Mouse (Mus musculus) embryonic fibroblast, embryonic 13.5 days (primary cell): ENCODE data around the gene Ascl5.

Experiments
- CTCF ChIP-seq: IDR thresholded peaks from 2 replicates; pipeline ENCODE4 v1.5.1; 2011; ENCODE audit warnings: mild to moderate bottlenecking, control low read depth, low read length, moderate library complexity, borderline replicate concordance; ENCODE audit not compliant: insufficient read depth
- POLR2A ChIP-seq: IDR thresholded peaks from 2 replicates; pipeline ENCODE4 v1.6.1; 2011; ENCODE audit warnings: low read depth, mild to moderate bottlenecking, control low read depth, low read length, moderate library complexity

DNA sequence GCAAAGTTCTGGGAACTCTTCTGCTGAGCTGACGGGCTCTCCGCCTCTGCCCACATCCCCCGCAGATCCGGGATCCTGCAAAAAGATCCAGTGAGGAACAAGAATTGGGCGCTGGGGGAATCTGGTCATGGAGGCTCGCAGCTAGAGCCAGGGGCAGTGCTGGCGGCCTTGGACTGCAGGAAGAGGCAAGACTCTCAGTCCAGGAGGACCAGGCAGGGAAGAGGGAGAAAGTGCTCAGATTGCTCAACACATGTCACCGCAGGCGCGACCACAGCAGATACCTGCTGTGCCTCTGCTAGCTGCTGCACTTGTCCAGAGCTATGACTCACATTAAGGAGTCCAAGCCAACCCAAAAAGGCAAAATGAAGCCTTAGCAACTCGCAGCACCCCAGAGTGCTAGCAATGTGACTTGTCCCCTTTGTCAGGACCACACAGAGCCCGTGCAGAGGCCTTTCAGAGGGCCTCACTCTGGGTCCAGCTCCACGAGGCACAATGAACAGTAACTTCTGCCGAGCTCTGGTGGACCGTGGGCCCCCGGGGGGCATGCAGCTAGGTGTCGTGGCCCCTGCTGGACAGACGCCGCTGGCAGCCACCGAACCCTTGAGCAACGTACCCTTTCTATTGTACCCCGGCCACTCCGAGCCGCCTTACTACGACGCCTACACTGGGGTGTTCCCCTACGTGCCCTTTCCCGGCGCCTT lies at the start of gene Ascl5:
- TF ChIP-seq POLR2A (no peak), CTCF (no peak)
